Mouse (Mus musculus): Measurements from ENCODE around the gene Alyref2. TPM values are rescaled to one million over a fixed set of nuclear protein-coding genes. Genes with fewer than 3 reads are reported as not detected.
"Not testable (repeated sequence)": the region's sequence is repeated elsewhere in the genome, so short reads cannot be mapped to it uniquely, and the experiment has no call there.

Gene Alyref2
- polyA plus RNA-seq (2017; shearing (Covaris generic)), result 10 to 100 TPM in 1 of 2 experiments, 1 to 10 TPM in 1; 8.9 to 11.1 TPM

DNA sequence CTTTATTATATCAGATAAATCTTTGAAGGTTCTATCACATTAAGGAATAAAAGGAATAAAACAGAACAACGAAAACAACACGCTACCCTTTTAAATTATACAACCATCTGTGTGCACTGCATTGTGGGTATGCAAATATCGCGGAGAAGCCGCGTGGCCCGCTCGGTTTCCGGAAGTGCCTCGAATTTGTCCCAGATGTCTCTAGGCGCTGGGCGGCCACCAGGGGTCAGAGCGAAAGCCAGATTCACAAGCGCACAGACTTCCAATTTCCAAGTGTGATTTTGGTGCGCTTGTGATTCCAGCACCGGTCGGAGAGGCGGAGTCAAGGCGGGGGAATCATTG is at the start of gene Alyref2:
Gene Alyref2, plus strand, starts transcription at position 229 of the 342 bp plus-strand sequence.
- ATAC-seq, result peak; percentile 73

DNA sequence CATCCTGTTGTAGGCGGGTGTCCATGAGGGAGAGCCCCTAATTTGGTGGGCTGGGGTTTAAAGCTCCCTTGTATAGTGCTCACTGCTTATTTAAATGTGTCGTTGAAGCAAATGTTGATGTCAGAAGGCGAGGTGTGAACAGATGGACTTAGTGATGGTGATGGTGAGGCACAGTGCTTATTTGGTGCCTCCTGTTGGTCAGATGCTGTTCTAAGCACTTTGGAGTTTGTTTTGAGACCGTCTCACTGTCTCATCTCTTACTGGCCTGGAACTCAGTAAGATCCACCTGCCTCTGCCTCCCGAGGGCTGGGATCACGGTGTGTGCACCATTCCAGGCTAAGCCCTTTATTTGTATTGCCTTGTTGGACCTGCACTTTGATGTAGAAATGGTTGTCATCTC is 48.4 kb upstream of the Alyref2 start:
- no peak for ATAC-seq

DNA sequence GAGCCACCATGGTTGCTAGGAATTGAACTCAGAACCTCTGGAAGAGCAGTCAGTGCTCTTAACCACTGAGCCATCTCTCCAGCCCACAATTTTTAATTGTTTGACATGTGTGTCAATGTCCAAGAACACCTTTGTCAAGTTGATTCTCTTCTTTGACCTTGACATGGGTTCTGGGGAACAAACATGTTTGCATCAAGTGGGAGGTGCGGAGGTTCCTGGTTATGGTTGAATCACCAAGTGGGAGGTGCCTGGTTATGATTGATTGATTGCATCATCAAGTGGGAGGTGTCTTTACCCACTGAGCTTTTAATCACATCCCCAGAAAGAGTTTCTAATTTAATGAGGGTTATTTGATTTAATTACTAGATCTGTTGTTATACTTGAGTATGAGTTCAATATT is 45.7 kb upstream of the Alyref2 start:
- ATAC-seq, result no peak

DNA sequence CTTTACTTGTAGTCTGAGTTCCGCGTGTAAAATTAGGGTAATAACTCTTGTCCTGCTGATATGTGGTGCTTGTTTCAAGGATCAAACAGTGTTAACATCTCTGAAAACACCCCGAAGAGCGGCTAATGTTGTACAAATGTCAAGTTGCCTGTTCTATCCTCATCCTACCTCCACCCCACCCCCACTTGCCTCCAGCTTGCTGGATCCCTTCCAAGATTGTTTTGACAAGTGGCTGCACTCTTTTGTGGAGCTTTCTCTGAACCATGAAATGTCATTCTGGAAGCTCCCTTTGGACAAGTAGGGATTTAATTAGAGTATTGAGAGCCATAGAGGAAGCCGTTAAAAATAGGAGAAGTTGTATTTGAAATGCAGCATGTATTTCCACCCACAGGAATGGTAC is 43.5 kb upstream of the Alyref2 start:
- no peak for ATAC-seq

DNA sequence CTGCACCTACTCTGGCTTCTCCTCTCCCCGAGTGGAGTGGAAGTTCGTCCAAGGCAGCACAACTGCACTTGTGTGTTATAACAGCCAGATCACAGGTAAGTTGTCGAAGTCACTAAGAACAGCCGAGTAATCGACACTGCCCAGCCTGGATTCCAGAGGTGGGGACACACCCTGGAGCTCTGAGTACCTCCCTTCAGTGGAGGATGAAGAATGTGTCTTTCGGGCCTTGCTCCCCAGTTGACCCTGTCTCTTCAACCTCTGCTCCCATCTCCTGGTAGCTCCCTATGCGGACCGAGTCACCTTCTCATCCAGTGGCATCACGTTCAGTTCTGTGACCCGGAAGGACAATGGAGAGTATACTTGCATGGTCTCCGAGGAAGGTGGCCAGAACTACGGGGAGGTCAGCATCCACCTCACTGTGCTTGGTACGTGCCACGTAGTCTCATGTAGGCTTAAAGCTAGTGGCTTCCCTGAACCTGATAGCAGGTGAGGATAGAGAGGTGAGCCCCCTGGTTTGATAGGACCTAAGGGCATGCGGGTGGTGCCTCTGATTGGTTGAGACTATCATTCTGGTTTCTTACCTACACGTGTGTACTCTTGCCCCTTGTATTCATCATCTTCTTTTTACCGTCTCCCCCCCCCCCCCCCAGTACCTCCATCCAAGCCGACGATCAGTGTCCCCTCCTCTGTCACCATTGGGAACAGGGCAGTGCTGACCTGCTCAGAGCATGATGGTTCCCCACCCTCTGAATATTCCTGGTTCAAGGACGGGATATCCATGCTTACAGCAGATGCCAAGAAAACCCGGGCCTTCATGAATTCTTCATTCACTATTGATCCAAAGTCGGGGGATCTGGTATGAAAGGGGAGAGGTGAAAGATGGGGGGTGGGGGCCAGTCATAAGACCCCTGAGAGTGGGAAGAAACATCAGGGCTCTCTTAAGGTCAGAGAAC is 42.5 kb upstream of the Alyref2 start:
- no peak for ATAC-seq

DNA sequence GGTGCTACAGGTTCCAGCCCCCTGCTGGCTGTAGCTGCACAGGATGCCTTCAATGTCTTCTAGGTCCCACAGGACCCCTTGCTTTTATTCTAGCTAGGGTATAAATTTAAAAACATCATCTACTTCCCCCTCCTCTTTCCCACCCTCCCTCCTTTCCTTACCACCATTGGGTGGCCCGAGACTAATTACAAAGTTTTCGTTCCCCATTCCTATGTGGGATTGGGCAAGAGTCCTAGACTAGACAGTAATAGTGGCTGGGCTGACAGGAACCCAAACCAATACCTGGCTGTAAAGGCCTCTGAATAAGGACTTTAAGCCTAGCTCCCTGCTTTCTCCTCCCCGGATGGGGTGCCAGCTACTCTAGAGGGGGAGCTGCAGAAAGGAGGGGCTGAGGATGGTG is 40.1 kb upstream of the Alyref2 start:
- ATAC-seq, result no peak

DNA sequence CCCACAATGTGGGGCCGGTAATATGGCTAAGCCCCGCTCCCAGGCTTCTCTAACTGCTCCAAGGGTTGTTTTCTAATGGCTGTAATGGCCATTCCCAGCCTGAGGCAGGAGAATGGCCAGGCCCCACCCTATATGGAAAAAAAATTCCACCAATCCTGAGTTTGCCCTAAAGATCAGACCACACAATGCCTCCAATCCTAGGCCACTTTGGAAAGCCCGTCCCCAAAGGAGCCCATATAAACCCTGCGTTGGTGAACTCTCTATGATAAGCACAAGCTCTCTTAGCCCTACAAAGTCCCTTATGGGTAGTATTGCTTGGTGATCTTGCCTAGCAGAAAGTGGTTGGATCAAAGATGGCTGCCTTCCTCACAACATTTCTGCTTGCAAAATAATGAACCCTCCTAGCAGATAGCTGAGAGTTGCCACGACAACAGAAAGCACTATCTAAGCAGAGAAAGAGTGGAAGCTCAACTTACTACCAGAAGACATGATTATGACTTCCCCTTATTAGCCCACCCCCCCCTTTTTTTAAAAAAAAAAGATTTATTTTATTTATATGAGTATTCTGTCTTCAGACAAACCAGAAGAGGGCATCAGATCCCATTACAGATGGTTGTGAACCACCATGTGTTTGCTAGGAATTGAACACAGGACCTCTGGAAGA is 37.4 kb upstream of the Alyref2 start:
- ATAC-seq, result no peak

DNA sequence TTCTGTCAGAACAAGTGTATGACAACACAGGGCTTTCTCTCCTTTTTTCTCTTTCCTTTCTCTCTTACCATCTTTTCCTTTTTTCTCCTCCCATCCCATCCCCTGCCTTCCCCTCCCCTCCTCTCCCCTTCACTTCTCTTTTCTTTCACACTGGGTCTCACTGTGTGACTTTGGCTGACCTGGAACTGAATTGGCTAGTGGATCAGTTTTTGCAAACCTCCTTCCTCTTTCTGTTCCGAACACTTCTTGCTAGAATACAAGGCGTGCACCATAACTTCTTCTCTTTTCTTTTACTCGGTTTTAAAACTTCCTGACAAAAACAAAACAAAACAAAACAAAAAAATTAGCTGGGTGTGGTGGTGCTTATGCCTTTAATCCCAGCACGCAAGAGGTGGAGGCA is 36.7 kb upstream of the Alyref2 start:
- no peak for ATAC-seq

DNA sequence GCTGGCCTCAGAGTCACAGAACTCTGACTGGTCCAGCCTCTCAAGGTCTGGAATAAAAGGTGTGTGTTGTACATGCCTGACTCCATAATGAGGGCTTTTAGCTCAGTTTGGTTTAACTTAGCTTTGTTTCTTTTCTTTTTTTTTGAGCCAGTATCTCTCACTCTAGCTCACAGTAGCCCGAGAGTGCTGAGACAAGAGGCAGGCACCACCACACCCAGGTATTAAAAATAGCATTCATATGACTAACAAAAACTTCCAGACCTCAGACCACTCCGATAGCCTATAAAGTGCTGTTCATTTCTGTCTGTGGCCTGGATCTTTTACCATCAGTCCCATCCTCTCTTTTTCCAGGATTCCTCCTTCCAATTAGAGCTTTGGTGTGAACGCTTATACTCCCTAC is 33.6 kb upstream of the Alyref2 start:
- ATAC-seq, result no peak

DNA sequence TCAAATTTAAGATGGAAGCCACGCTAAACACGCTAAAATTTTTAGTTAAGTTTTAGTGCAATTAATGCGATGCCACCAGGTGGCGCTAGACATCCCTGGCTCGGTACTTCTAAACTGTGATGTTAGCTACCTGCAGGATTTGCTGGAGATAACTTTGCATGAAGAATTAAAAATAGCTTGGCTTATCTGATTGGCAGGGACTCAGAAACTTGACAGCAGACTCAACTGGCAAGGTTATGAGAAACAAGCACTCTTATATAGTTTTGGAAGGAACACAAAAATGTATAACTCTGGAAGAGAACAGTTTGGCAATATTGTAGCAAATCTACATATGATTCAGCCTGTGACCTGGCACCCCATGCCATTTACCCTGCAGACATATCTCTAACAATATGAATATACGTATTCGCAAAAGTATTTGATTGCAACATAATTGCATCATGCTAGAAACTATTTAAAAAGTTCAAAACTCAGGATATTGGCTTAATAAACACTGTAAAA is 32.9 kb upstream of the Alyref2 start:
- peak; percentile 59 for ATAC-seq

DNA sequence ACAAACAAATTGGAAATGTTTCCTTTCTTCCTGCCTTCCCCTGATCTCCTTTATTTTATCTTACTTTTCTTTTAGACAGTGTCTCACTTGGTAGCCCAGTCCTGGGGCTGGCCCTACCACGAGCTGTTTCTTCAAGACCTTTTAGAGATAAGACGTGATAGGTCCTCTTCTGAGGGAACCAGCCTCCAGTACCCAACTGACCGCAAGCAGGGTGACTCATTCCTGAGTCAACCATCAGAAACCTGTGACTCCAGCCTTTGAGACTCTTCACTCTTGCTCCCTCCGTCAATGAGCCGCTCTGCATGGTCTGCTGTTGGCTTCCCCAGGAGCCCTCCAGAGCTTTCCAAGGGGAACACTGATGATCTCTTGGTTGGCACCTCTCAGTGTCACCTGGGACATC is 32.4 kb upstream of the Alyref2 start:
- no peak for ATAC-seq

DNA sequence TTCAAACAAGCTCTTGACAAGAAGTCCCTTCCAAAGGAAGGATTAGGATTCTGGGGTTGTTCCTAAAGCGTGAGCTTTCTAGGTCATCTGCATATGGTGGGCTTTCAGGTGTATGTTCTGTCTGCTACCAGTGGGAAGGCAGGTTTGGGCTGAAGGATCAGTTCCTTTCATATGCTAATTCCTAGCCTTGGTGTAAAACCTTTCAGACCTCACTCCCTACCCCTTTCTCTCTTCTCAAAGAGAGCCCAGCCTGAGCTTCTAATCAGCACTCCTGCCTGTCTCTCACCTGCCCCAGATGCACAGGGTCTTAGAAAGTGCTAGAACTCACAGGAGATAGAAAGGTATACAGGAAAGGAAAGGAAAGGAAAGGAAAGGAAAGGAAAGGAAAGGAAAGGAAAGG is 31.8 kb upstream of the Alyref2 start:
- ATAC-seq, result no peak

DNA sequence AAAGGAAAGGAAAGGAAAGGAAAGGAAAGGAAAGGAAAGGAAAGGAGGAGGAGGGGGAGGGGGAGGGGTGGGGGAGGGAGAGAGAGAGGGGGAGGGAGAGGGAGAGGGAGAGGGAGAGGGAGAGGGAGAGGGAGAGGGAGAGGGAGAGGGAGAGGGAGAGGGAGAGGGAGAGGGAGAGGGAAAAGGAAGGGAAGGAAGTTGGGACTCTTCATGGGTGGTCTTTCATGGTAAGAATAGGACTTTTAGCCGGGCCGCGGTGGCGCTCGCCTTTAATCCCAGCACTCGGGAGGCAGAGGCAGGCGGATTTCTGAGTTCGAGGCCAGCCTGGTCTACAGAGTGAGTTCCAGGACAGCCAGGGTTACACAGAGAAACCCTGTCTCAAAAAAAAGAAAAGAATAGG is 31.3 kb upstream of the Alyref2 start:
- ATAC-seq, result not testable (repeated sequence)

DNA sequence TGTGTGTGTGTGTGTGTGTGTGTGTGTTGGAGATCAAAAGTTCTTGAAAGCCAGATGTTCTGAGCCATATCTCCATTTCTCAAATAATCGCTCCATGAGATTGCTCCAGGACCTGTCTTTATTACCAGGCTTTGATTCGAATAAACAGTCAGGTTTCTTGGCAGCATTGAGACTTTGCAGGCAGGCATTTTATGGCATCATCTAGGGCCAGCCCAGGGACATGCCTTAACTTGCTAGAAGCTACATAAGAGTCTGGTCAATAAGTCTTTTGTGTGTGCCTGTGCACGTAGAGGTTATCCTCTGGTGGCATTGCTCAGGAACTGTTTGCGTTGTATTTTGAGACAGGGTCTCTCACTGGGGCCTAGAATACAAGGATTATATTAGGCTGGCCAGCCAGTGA is 29.8 kb upstream of the Alyref2 start:
- ATAC-seq, result no peak

DNA sequence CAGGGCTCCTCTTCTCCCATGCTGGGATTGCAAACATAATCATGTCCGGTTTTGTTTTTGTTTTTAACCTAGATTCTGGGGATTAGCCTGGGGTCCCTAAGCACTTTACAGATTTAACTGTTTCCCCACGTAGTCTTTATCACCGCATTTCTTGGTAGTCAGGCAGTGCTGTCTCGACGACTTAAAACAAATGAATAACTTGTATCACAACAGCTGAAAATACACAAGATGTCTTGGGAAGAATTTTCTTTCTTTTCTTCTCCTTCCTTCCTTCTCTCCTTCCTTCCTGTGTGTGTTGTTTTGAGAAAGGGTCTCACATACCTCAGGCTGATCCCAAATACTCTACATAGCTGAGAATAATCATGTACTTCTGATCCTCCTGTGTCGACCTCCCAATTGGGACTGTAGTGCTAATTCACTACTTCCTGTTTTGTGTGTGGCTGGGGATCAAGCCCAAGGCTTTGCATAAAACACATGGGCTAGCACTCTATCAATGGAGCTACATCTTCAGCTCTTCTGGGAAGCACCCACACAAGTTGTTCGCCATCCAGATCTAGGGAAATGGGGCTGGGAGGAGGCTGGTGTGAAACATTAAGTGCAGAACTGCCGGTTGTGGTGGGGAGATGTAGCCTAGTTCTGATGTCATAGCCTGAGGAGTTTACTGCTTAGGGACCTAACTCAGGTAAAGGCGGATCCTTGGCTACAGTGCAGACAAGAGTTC is 29.2 kb upstream of the Alyref2 start:
- ATAC-seq, result no peak

DNA sequence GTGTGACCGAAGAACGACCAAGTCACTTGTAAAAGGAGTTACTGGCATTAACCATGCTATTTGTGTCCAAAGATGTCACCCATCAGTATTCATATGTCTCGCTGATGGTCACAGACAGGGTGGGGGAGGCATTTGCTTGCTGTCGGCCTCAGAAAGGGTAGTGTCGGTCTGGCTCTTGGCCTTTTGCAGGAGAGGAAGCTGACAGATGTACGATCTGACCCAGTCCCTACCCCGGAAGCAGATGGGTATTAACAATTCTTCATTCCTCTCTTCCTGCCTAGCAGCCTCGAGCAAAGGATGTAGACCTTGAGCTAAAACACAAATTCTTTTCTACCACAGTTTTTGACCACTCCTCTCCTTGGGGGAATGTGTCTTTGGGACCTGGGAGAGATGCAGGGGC is 26.2 kb upstream of the Alyref2 start:
- no peak for ATAC-seq

DNA sequence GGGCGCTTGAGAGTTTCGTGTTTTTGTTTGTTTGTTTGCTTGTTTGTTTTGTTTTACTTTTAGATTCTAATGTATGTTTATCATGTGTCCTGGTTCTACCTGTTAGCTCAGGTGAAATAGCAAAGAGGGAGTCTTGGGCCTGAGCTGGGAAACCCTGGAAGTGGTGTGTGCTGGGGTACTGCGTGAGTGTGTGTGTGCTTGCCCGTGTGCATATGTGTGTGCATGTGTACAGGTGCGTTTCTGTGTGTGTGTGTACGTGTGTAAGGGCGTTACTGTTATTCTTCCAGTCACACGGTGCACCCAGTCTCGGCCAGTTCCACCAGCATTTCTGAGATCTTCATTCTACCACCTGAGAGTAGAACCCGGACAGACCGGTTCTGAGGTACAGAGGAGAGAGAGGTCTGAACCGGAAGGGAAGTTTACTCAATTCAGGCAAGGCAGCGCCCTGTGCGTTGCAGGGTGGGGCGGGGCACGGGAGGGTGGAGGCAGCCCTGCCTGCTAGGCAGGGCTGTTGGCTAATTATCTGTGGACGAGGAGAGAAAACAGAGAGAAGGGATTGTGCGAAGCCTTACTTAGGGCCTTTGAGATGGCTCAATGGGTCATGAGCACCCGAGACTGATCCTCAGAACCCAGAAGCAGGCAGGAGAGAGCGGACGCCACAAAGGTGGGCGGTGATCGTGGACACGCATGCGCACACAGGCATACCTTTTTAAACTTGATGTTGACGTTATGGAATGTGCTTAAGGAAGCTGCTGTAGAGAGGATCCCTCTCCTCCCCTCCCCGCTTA is 25.3 kb upstream of the Alyref2 start:
- ATAC-seq, result peak; percentile 76

DNA sequence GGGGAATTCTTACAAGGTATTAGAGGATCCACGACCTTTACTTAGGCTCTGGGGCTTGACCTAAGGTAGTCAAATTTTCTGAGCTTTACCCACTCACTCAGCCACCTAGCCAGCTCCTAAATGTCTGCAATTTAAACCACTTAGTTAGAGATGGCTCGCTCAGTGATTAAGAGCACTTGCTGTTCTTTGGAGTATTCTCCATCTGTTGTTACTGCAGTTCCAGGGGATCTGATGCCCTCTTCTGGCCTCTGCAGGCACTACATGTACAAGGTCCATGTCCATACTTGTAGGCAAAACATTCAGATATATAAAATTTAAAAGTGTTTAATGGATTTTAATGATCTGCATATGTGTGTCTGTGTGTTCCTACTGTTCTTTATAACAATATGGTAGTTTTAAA is 24.3 kb upstream of the Alyref2 start:
- peak; percentile 58 for ATAC-seq

DNA sequence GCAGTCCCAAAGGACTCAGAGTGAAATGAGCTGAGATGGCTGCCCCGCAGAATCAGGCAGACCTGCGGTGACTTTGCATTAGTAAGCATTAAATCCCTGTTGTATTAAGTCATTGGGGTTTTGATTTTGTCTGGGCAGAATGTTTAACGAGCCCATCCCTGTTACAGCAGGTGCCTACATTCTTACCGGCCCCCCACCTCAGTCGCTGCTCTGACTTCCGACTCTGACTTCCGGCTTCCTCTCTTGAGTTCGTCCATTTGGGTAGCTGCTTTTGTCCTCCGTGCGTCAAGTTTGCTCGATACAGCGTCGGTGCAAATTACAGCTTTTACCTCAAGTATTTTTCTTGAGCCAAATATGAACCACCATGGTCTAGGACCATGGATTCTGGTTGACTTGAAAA is 9.0 kb upstream of the Alyref2 start:
- no peak for ATAC-seq

DNA sequence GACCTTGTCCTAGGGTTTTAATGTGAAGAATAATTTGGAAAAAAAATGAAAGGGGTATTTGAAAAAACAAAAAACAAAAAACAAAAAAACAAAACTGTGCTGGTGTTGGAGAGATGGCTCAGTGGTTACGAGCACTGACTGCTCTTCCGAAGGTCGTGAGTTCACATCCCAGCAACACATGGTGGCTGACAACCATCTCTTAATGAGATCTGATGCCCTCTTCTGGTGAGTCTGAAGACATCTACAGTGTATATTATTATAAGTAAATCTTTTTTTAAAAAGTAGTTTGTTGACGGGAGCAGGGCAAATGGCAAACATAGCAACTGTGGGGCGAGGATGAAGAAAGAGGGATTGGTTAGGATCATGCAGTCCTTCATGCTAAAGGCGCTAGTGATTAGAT is 7.9 kb upstream of the Alyref2 start:
- ATAC-seq, result no peak

DNA sequence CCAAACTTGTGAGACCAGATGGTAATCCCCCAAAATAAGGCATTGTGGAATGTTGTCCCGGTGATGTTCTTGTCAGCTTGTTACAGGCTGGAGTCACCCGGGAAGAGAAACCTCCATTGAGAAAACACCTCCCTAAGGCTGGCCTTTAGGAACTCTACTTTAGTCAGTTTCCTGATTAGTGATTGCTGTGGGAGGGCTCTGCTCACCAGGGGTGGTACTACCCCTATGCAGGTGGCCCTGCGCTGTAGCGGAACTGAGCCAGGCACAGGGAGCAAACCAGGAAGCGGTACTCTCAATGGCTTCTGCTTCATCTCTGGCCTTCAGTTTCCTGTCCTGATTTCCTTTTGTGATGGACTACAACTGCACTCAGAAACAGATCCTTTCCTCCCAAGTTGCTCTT is 3.4 kb upstream of the Alyref2 start:
- ATAC-seq, result no peak

DNA sequence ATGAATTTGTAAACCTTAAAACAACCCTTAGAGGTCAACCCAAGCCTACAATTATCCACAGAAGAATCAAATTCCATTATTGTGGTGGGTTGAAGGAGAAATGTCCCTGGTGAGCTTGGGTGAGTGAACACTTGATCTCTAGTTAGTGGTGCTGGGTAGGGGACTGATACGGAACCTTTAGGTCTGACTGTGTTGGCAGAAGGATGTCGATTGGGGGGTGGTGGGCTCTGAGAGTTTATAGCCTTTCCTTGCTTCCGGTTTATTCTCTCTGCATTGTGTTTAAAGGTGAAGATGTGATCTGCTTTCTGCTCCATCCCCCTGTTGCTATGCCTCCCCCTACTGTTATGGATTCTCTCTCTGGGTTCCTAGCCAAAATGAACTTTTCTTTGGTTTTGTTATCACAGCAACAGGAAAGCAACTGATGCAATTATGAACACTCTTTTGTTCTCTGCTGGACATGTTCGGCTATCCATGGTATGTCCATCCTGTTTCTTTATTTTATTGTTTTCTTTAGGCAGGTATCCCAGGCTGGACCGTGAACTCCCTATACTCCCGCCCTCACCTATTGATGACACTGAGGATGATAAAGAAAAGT is 2.2 kb upstream of the Alyref2 start:
- ATAC-seq, result no peak

Measured in activated CD4-positive, CD25-positive, alpha-beta regulatory T cell, adult 4 months (primary cell).